Mouse (Mus musculus): Measurements from ENCODE around the gene Tmem253.

Gene Tmem253

DNA sequence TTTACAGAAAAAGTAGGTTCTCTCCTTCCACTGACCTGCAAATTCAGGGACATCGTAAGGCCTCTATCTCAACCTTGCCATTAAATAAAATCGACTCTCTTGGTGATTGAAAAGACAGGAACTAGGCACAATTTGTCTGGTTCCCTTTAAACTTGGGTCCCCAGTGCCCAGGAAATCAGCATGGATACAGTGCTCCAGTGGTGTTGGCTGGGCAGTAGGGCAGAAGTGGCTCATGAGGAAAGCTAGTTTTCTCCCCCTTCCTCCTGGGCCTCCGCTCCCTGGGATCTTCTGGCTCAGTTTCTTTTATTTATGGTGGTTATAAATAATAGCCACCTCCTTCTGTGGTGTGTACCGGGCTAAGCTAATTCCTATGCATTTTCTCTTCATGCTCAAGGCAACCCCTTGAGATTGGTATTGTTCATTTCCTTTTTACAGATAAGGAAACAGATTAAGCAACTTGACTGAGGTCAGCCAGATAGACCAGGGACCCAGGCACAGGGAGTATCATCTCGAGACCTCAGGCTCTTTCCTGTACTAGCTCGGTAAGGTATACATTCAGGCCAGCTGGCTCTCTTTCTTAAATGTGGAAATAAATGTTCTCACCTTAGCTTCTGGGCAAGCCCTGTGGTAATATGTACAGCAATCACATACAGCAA lies at the start of gene Tmem253:
Tmem253 (plus strand) TSS at position 214 of the 656 bp plus-strand sequence.
- in situ Hi-C loops (cut with MboI, MseI) = no loop called here

DNA sequence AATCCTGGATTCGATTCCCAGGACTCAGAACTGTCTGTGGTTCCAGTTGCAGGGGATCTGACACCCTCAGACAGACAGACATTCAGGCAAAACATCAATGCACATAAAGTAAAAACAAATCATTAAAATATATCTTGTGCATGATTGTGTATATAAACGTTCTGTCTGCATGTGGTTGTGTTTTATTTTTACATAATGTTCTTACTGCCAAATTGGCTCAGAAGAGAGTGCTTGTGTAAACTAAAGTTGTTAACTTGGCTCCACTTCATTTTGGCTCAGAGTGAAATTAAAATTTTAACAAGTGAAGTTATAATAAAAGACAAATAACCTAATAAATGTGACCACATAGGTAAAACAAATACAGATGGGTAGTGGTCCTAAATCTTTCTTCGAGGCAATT lies 48.1 kb upstream of the Tmem253 start:
- in situ Hi-C loops (cut with MboI, MseI) = no loop called here

DNA sequence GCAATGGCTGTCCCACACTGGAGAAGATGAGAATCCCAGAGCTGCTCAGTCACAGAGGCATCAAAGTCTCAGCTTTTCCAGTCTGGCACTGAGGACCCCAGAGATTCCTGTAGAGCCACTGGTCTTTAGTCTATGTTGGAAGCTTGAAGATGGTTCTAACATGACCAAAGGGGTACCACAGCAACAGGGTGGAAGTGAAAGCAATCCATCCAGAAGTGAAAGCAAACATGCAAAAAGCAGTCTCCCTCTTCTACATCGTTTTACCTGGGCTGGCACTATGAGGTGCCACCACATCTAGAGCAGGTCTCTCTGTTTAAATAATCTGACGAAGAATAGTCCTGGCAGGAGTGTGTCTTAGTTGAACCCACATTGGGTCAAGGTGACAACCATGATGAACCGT lies 36.2 kb upstream of the Tmem253 start:
- in situ Hi-C loops (cut with MboI, MseI) = no loop called here

DNA sequence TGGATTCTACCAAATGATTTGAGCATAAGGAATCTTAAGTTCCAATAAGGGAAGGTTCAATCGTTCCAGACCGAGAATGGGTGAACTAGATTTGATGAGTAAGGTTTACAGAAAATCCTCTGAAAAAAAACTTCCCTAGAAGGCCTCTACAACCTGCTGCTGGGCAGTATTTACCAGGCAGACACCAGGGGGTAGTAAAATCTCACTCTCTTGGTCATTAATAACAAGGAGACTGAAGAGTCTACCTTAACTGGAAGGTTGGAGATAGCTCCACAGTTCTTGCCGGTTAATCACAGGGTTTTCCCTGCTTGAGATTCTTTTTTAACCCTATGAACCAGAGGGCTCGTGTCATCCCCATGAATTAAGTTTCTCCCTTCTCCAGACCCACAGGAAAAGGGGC lies 32.2 kb upstream of the Tmem253 start:
- in situ Hi-C loops (cut with MboI, MseI) = no loop called here

DNA sequence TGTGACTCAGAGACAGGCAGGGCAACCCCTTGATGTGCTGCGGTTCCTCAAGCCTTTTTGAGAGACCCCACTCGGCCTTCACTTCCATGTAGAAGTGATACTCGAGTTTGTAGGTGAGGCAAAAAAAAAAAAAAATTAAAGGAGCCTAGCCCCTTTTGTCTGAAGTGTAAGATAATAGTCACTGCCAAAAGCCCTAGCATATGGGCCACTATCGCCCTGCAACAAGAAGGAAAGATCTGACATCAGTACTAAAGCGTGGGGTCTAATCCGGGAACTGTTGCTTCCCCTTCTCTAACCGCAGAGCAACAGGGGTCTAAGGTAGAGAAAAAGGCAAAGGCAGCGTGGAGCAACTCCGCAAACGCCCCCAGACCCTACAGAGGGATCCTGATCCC lies 31.6 kb upstream of the Tmem253 start:
- in situ Hi-C loops (cut with MboI, MseI) = no loop called here

DNA sequence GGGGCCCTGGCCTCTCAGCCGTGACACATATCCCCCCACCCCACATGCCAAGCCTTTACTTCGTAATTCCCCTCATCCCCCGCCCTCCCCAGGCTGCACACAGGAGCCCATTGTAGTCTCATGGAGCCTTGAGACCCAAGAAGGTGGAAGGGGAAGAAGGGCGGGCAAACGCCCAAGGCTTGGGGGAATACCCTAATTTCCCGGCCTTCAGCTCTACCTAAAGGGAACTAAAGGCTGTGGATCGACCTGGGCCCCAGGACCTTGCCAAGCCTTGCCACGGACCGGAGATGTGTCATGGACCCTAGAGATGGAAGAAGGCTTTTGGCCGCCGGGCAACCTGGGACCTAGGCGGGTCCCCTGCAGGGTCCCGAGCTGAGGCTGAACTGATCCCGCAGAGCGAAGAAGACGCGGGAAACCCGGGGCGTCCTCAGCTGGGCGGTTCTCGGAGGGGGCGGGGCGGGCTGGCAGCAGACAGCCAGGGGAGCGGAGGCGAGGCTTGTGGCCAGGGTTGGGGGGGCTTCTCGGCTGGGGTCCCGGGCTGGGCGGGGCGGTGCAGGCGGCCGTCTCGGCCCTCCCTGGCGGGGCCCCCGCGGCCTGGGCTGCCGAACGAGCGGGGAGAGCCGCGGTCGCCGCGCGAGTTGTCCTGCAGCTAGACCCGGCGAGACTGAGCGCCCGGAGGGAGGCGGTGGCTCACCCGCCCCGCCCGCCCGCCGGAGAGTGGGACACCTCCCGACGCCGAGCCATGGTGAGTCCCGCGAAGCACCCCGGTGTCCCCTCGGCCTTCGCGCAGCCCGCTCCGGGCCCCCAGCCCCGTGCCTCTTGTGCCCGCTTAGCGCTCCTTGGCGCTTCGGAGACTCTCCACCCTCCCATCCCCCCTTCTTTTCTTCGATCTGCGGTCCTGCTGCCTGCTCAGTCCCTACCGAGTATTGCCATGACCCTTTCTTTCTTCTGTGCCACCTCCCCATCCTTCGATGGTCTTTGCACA lies 30.9 kb upstream of the Tmem253 start, which contains the start of gene Arhgef40:
Arhgef40 (plus strand) TSS at position 473 of the 985 bp plus-strand sequence.
- in situ Hi-C loops (cut with MboI, MseI) = no loop called here

DNA sequence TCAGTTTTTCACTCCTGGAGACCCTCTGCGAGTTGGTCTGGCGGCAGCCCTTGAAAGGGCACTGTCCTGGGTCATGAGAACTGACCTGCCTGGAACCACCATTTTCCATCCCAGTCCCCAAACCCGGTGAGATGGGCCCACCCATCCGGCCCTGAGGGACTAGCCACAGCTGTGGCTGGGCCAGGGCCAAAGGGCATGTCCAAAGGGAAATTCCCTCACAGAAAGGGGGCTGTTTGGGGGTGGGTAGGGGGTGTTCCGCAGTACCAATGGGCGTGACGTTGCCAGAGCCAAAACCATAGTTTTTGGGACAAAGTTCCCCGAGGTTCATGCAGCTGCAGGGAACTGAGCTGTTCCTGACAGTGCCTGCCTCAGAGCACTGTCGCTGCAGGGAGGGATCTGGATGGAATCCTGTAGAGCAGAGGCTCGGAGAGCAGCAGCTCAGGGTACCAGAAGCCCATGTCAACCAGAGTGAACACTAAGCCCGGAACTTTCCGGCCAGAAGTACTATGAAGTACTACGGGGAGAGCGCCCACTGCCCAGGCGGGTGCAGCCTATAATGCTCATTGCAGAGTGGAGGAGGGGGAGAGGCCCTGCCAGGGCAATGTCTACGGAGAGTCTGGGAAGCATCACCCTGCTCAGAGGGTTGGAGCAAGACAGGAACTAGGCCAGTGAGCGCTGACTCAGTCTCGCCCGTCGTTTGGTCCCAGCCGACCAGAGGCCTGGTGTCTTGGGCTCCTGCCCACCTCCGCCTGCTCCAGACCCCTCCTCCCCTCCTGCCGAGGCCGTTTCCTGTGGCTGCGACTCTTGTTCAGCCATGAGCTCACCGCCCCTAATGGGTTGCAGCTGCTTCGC lies 29.9 kb upstream of the Tmem253 start:
- in situ Hi-C loops (cut with MboI, MseI) = no loop called here

DNA sequence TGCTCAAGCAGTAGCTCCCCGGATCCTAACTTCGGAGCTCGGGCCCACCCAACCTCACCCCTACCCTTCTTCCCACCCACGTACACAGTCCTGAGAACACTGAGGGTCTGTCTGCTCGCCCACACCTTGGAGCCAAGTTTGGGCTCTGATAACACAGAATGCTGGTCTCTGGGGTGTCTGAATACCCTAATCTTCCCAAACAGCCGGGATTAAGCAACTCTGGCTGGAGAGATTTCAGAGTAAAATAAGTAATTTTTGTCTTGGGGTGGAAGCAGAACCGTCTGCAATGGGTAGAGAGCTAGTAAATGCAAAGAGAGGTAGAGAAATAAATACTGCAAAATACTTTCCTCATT lies 29.3 kb upstream of the Tmem253 start:
- in situ Hi-C loops (cut with MboI, MseI) = no loop called here

DNA sequence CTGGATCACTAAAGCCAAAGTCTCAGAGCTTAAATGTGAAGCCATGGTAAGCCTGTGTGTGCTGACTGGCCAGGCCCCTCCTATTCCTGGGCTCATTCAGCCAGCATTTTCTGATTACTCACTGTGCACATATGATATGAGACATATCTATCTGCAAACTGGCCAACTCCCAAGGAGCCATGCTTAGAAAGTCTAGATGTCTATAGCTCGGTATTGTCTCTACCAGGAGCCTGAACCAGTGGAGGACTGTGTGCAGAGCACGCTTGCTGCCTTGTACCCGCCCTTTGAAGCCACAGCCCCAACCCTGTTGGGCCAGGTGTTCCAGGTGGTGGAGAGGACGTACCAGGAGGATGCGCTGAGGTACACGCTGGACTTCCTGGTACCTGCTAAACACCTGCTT lies 28.3 kb upstream of the Tmem253 start:
- in situ Hi-C loops (cut with MboI, MseI) = no loop called here

DNA sequence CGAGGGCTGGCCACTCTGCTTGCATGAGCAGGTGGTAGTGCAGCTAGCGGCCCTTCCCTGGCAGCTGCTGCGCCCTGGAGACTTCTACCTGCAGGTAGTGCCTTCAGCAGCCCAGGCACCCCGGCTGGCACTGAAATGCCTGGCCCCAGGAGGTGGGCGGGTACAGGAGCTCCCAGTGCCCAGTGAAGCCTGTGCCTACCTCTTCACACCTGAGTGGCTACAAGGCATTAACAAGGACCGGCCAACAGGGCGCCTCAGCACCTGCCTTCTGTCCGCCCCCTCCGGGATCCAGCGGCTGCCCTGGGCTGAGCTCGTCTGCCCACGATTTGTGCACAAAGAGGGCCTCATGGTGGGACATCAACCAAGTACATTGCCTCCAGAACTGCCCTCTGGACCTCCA lies 26.7 kb upstream of the Tmem253 start:
- in situ Hi-C loops (cut with MboI, MseI) = no loop called here

DNA sequence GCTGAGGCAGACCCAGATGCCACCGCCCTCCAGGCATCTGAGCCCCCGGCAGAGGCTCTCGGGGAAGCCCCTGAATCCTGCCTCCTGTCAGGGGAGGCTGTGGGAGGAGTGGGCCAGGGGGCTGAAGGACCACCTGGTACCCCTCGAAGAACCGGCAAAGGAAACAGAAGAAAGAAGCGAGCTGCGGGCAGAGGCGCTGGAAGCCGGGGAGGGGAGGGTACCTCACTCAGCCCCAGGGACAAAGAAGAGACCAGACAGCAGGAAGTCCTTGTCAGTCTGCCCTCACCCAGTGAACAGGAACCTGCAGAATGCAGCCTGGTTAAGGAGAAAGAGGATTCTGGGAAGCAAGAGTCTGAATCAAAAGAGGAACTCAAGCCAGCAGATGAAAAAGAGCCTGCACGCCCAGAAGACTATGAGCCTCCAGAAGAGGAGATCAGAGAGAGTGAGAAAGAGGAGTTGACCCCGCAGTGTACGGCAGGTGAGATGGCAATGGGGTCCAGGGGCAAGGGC lies 25.9 kb upstream of the Tmem253 start:
- in situ Hi-C loops (cut with MboI, MseI) = no loop called here

DNA sequence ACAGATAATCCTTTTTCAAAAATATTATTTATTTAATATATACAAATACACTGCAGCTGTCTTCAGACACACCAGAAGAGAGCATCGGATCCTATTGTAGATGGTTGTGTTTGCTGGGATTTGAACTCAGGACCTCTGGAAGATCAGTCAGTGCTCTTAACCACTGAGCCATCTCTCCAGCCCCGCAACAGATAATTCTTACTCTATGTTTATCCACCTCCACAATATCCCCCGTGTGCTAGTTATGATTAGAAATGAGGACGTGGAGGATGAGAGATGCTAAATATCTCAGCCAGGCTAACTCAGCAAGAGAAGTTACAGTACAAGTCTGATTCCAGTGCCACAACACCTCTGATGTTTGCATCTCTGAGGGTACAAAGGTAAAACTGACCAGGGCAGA lies 21.0 kb upstream of the Tmem253 start:
- in situ Hi-C loops (cut with MboI, MseI) = loop anchor here (5.0 kb wide), 2 partner anchors 37 to 72 kb away; partner anchors contain the start of gene Rnase13

DNA sequence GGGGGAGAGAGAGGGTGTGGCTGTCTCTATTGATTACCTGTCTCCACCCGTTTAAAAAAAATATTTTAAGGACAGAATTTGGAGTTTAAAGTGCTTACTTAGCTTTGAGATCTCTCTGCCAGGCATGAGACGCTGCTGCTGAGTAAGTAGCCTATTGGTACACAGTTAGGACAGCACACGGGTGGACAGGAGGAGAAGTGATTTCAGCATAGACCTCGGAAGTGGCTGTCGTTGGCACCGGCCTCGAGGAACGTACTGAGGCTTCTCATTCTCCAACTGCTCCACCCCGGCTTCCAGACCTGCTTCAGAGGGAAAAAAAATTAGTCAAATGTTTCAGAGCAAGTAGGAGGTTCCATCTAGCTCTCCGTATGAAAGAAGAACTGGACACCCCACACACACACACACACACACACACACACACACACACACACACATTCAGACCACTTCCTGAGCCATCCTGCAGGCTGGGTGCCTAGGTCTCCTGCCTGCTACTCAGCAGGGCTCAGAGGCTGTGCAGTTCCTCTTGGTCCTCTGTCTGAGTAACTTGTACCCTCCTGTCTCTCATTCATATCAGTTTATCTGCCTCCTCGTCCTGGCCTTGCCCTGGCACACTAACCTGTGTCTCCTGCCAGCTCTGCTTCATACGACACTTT lies 20.1 kb upstream of the Tmem253 start:
- in situ Hi-C loops (cut with MboI, MseI) = no loop called here

DNA sequence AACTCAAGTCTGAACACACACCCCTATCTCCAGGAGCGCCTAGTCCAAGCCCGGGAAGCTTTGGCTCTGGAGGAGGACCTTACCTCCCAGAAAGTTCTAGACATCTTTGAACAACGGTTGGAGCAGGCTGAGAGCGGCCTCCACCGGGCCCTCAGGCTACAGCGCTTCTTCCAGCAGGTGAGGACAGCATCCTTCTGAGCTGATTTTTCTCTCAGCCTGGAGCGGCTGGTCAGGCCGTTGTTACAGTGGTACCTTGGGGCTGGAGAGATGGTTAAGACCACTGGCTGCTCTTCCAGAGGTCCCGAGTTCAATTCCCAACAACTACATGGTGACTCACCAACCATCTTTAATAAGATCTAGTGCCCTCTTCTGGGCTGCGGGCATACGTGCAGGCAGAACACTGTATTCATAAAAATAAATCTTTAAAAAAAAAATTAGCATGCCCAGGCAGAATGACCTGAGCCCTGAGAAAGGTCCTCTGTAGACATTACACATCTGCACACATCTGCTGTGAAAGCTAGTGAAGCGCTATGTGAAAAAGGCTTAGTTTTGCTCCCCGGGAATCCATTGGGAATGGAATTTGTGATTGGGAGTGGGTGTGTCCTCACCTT lies 19.1 kb upstream of the Tmem253 start:
- in situ Hi-C loops (cut with MboI, MseI) = no loop called here

DNA sequence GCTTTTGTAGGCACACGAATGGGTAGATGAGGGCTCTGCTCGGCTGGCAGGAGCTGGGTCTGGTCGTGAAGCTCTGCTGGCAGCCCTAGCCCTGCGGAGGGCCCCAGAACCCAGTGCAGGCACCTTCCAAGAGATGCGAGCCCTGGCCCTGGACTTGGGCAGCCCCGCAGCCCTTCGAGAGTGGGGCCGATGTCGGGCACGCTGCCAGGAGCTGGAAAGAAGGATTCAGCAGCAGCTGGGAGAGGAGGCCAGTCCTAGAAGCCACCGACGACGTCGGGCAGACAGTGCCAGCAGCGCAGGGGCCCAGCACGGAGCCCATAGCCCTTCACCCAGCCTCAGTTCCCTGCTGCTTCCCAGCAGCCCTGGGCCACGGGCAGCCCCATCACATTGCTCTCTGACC lies 18.6 kb upstream of the Tmem253 start:
- in situ Hi-C loops (cut with MboI, MseI) = no loop called here

DNA sequence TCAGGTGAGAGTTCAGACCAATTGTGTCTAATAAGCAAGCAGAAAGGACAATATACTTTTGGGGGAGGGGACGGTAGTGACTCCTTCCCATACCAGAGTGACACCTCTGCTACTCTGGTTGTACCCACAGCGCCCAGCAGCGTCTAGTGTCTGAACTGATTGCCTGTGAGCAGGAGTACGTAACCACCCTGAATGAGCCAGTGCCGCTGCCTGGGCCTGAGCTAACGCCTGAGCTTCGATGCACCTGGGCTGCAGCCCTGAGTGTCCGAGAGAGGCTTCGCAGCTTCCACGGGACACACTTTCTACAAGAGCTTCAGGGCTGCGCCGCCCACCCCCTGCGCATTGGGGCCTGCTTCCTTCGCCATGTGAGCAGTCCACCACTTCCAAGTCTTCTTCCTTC lies 18.0 kb upstream of the Tmem253 start:
- in situ Hi-C loops (cut with MboI, MseI) = no loop called here

DNA sequence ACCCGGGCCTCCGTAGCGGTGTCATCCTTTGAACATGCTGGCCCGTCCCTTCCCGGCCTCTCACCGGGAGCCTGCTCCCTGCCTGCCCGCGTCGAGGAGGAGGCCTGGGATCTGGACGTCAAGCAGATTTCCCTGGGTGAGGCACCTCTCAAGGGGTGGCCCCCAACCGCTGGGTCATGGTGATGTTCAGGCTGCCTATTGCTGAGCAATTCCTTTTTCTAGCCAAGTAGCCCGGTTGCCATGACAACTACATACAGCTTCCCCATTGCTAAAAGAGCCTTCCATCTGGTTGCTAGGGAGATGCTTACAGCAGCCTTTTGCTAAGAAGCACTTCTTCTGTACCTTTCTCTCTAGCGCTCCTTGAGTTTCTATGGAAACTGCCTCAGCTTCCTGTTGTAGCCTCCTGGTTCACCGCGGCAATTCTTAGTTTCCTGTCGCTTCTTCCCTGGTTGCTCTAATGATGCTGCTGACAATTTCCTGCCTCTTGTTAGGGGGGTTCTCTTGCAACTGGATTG lies 11.4 kb upstream of the Tmem253 start:
- in situ Hi-C loops (cut with MboI, MseI) = no loop called here

DNA sequence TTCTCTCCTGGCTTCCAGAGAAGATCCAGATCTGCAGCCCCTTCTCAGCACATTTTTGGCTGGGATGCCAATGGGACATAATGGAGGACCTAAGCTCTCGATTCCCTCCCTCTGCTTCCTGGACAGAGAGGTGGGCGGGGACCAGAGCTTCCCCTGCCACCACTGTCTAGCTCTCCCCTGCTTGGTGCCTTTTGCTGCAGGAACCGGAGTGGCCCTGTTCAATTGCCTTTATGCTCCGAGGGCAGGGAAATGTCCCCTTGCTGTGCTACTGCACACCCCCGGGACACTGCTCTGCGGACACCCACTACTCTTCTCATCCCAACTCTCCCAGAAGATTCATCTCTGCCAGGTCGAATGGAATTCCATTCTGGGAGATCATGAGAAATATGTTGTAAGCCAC lies 10.3 kb upstream of the Tmem253 start:
- in situ Hi-C loops (cut with MboI, MseI) = loop anchor here (5.0 kb wide), 1 partner anchor 98 kb away; no protein-coding TSS in a partner anchor

DNA sequence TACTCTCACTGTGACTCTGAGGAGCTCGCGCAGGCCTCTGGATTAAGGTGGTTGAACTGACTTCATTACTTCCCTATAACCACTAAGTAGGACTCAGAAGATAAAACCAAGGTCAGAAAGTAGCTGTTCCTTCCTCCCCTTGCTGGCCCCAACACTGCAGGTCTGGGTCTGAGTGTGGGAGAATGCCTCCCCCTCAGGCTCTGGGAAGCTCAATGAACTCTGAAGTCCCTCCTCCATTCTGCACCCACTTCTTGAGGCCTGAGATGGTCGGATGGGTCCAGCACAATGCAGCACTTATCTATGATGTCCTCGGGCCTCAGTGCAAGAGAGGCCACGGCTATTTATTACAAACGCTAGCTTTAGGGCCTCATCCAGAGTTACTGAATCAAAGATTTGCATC lies 9.8 kb upstream of the Tmem253 start:
- in situ Hi-C loops (cut with MboI, MseI) = loop anchor here (5.0 kb wide), 1 partner anchor 98 kb away; no protein-coding TSS in a partner anchor

DNA sequence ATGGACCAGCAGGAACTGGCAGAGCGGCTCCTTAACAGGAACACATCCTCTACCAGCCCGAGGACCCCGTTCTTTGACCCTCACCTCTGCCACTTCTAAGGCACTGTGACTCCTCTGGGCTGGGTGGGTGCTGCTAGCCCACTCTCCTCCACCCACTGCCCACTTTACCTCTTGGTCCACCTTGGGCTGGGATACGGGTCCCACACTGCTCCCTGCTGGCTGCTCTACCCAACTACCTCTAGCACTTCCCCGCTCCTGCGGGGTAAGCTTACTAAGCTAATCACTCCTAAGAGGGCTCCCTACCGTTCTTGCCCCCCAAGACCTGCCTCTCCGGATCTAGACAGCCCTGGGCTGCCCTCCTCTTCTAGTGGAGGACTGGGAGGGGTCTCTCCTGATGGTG lies 9.2 kb upstream of the Tmem253 start:
- in situ Hi-C loops (cut with MboI, MseI) = loop anchor here (5.0 kb wide), 1 partner anchor 99 kb away; no protein-coding TSS in a partner anchor
